Mouse (Mus musculus) cerebellum, adult 2 months (tissue): Measurements from ENCODE around the gene Megf11.

ENCODE experiments used
- CTCF ChIP-seq: fragments of 200-500 bp; IDR thresholded peaks from 2 replicates; pipeline ENCODE4 v1.5.1; 2011; ENCODE audit warnings: low read depth, mild to moderate bottlenecking, control low read depth, low read length, moderate library complexity, borderline replicate concordance; ENCODE audit not compliant: insufficient read depth
- POLR2A ChIP-seq: fragments of 200-500 bp; IDR thresholded peaks from 2 replicates; pipeline ENCODE4 v1.6.1; 2011; ENCODE audit warnings: low read length, control low read depth, borderline replicate concordance; ENCODE audit not compliant: insufficient read depth

GRCm38 (mm10) chr9:64668001-64668400 is 282.6 kb downstream of the Megf11 start:
- TF ChIP-seq CTCF (no peak), POLR2A (no peak)
